Mouse (Mus musculus) megakaryocyte progenitor cell, adult 5-6 weeks (primary cell): Measurements from ENCODE around the gene Cysltr2. TPM values are rescaled to one million over a fixed set of nuclear protein-coding genes. Genes with fewer than 3 reads are reported as not detected.
A peak's percentile ranks its signal among the peaks of the same experiment; 100 is the strongest.

Experiments used
- ATAC-seq: replicated peaks from 2 replicates; pipeline ENCODE4 v1.8.0; 2016; ENCODE audit warnings: mild to moderate bottlenecking, moderate TSS enrichment, inconsistent platforms; ENCODE audit not compliant: poor library complexity
- total RNA-seq, 2 experiments: library from RNA; stranded (forward) in 1 of 2; stranded (reverse) in 1 of 2; fragments of 157-497, 149-512 nt in 1 of 2; fragments of 200-1000 nt in 1 of 2; gene quantifications; 2 replicates each; pipeline versions ENCODE4 v1.2.3 to v1.2.4; 2015 to 2017

Gene Cysltr2
- total RNA-seq, 2 experiments from 2014 or later, result 1.8 TPM; not detected in 1

GRCm38 (mm10) chr14:72986044-72986443 lies 62.9 kb downstream of the Cysltr2 start:
- no peak for ATAC-seq

- 0 out of 2 replicates have a peak, but pooled peaks have one; percentile 10 for ATAC-seq
Observed at GRCm38 (mm10) chr14:72985113-72985512, 63.8 kb downstream of the Cysltr2 start.

- peak; percentile 96 for ATAC-seq
Observed at GRCm38 (mm10) chr14:72983456-72983855, 65.5 kb downstream of the Cysltr2 start.

- no peak for ATAC-seq
Observed at GRCm38 (mm10) chr14:72982981-72983436, 65.9 kb downstream of the Cysltr2 start.

- ATAC-seq, result peak; percentile 63
Observed at GRCm38 (mm10) chr14:72980761-72981160, 68.2 kb downstream of the Cysltr2 start.

- ATAC-seq, result no peak
Observed at GRCm38 (mm10) chr14:72980106-72980505, 68.8 kb downstream of the Cysltr2 start.

GRCm38 (mm10) chr14:72976111-72976510 lies 72.8 kb downstream of the Cysltr2 start:
- ATAC-seq, result no peak

Other genes with a start within 250 kb of the Cysltr2 start
- gene Rcbtb2, start 73.9 kb upstream of the Cysltr2 start, total RNA-seq (2015), result 51.8 and 54.3 TPM in 2 replicates
- gene Rcbtb2, start 73.9 kb upstream of the Cysltr2 start, total RNA-seq (2017), result 25.6 and 31.8 TPM in 2 replicates
- 17.2 and 21.6 TPM in 2 replicates for gene Lpar6, start 188.8 kb upstream of the Cysltr2 start, total RNA-seq (2015)
- 10.3 and 14.5 TPM in 2 replicates for gene Lpar6, start 188.8 kb upstream of the Cysltr2 start, total RNA-seq (2017)